Mouse (Mus musculus) intestine, embryonic 14.5 days (tissue): ENCODE data around the gene Ralgapa2. TPM values are rescaled to one million over a fixed set of nuclear protein-coding genes. Genes with fewer than 3 reads are reported as not detected.

ENCODE experiments used
- ATAC-seq: fragments of 200-750 bp; cut with Nextera tagmentation; replicated peaks from 2 replicates; pipeline ENCODE4 v1.8.0; 2017; ENCODE audit warnings: low read depth, moderate number of reproducible peaks, moderate TSS enrichment, moderate library complexity; ENCODE audit not compliant: low FRiP score, low TSS enrichment
- DNase-seq: peaks from one replicate; pipeline ENCODE4 v3.0.0-alpha.2; 2018; ENCODE audit warnings: low spot score
- H3K27ac ChIP-seq: fragments of 300-500 bp; sonication (generic); 2 replicates; pipeline ENCODE4 v1.5.1; 2014; ENCODE audit warnings: low read depth, mild to moderate bottlenecking, control low read depth
- H3K27me3 ChIP-seq: fragments of 300-500 bp; sonication (generic); replicated peaks from 2 replicates; pipeline ENCODE4 v1.6.1; 2014; ENCODE audit warnings: low read length, control low read depth; ENCODE audit not compliant: control insufficient read depth, insufficient read depth
- H3K36me3 ChIP-seq: fragments of 300-500 bp; sonication (generic); 2 replicates; pipeline ENCODE4 v1.6.1; 2014; ENCODE audit warnings: low read length, control low read depth; ENCODE audit not compliant: control insufficient read depth, insufficient read depth
- H3K4me1 ChIP-seq: fragments of 300-500 bp; sonication (generic); replicated peaks from 2 replicates; pipeline ENCODE4 v1.6.1; 2014; ENCODE audit warnings: low read length, control low read depth, mixed read lengths; ENCODE audit not compliant: control insufficient read depth, insufficient read depth
- H3K4me2 ChIP-seq: fragments of 300-500 bp; sonication (generic); 2 replicates; pipeline ENCODE4 v1.6.1; 2014; ENCODE audit warnings: low read length
- H3K4me3 ChIP-seq: fragments of 300-500 bp; sonication (generic); 2 replicates; pipeline ENCODE4 v1.5.1; 2014; ENCODE audit warnings: low read depth, low read length, control low read depth, mixed read lengths
- H3K9ac ChIP-seq: fragments of 300-500 bp; sonication (generic); 2 replicates; pipeline ENCODE4 v1.6.1; 2014; ENCODE audit warnings: mild to moderate bottlenecking, low read length
- H3K9me3 ChIP-seq: fragments of 300-500 bp; sonication (generic); 2 replicates; pipeline ENCODE4 v1.6.1; 2016; ENCODE audit warnings: low read length, control low read depth; ENCODE audit not compliant: control insufficient read depth
- WGBS: fragments of 180-500 bp; shearing (Covaris S2); extraction: QIAGEN DNeasy Blood & Tissue Kit; methylation state at CpG from one replicate; pipeline ENCODE4 v1.1.7; 2014; 5-methylcytosine and 5-hydroxymethylcytosine counted together
- polyA plus RNA-seq: library from polyadenylated mRNA; unstranded; fragments of >200 nt; fragmentation: Nextera tagmentation; extraction: Ambion mirVana; gene quantifications from 2 replicates; pipeline ENCODE4 v1.2.1, GENCODE M21; 2014

Gene Ralgapa2
- polyA plus RNA-seq, 1 experiment from 2014 or later = 13.1 TPM

- no peak for ATAC-seq
- Histone ChIP-seq H3K27me3 (no peaks in the 10 kb centered on the region), H3K9me3 (no peaks in the 10 kb centered on the region; the same call in 1 of the 2 replicates), H3K4me2 (no peak overlapping the region), H3K27ac (no peak overlapping the region), H3K4me1 (no peaks in the 10 kb centered on the region), H3K4me3 (no peak overlapping the region), H3K36me3 (peaks cover under 1% of the 10 kb centered on the region; the same call in 1 of the 2 replicates), H3K9ac (no peak overlapping the region)
- WGBS = 87% methylated on average over 2 of the region's 2 CpGs
- no peak for DNase-seq
Measured at GRCm38 (mm10) chr2:146387211-146387610, 124.9 kb downstream of the Ralgapa2 start.

- no peak overlapping the region for H3K4me2 ChIP-seq
- no peaks in the 10 kb centered on the region for H3K27me3 ChIP-seq
- no peak overlapping the region for H3K27ac ChIP-seq
- no peak overlapping the region for H3K4me3 ChIP-seq
- no peaks in the 10 kb centered on the region; the same call in 1 of the 2 replicates for H3K36me3 ChIP-seq
- H3K9ac ChIP-seq = no peak overlapping the region
- DNase-seq (no peak), ATAC-seq (no peak)
- H3K9me3 ChIP-seq = no peaks in the 10 kb centered on the region
- H3K4me1 ChIP-seq = no peaks in the 10 kb centered on the region
- 32% methylated on average over 1 of the region's 1 CpGs for WGBS
Measured at GRCm38 (mm10) chr2:146384582-146384981, 127.6 kb downstream of the Ralgapa2 start.

- no peaks in the 10 kb centered on the region for H3K4me1 ChIP-seq
- no peak overlapping the region for H3K4me2 ChIP-seq
- no peak overlapping the region for H3K4me3 ChIP-seq
- DNase-seq (no peak), ATAC-seq (no peak)
- no peaks in the 10 kb centered on the region for H3K27me3 ChIP-seq
- no peaks in the 10 kb centered on the region for H3K9me3 ChIP-seq
- no peak overlapping the region for H3K9ac ChIP-seq
- H3K36me3 ChIP-seq = no peaks in the 10 kb centered on the region
- no peak overlapping the region for H3K27ac ChIP-seq
- WGBS = 46% methylated on average over 5 of the region's 5 CpGs
Measured at GRCm38 (mm10) chr2:146376293-146376692, 135.9 kb downstream of the Ralgapa2 start.

- no peak for ATAC-seq
- no peak overlapping the region for H3K4me3 ChIP-seq
- peaks cover 7% of the 10 kb centered on the region; the same call in 1 of the 2 replicates for H3K4me1 ChIP-seq
- no peak overlapping the region for H3K9ac ChIP-seq
- no peak for DNase-seq
- no peaks in the 10 kb centered on the region for H3K27me3 ChIP-seq
- H3K4me2 ChIP-seq = no peak overlapping the region
- 37% methylated on average over 12 of the region's 12 CpGs for WGBS
- H3K36me3 ChIP-seq = no peaks in the 10 kb centered on the region
- H3K27ac ChIP-seq = no peak overlapping the region
- no peaks in the 10 kb centered on the region for H3K9me3 ChIP-seq
Measured at GRCm38 (mm10) chr2:146366098-146366497, 146.0 kb downstream of the Ralgapa2 start.

GRCm38 (mm10) chr2:146365368-146365983 lies 146.7 kb downstream of the Ralgapa2 start:
- Histone ChIP-seq H3K4me3 (no peak overlapping the region), H3K9me3 (no peaks in the 10 kb centered on the region), H3K27ac (no peak overlapping the region), H3K4me1 (peaks cover 7% of the 10 kb centered on the region; the same call in 1 of the 2 replicates), H3K36me3 (no peaks in the 10 kb centered on the region), H3K27me3 (no peaks in the 10 kb centered on the region), H3K4me2 (no peak overlapping the region), H3K9ac (no peak overlapping the region)
- 26% methylated on average over 11 of the region's 11 CpGs for WGBS
- DNase-seq = no peak
- ATAC-seq = peak; percentile 32; the same call in 1 of the 2 replicates

- Histone ChIP-seq H3K36me3 (no peaks in the 10 kb centered on the region), H3K4me2 (no peak overlapping the region), H3K9ac (no peak overlapping the region), H3K4me3 (no peak overlapping the region), H3K9me3 (no peaks in the 10 kb centered on the region), H3K4me1 (peaks cover 7% of the 10 kb centered on the region; the same call in 1 of the 2 replicates), H3K27ac (no peak overlapping the region), H3K27me3 (no peaks in the 10 kb centered on the region)
- DNase-seq (no peak), ATAC-seq (no peak)
- 92% methylated on average over 2 of the region's 2 CpGs for WGBS
Measured at GRCm38 (mm10) chr2:146363483-146363882, 148.7 kb downstream of the Ralgapa2 start.

GRCm38 (mm10) chr2:146362932-146363331 lies 149.2 kb downstream of the Ralgapa2 start:
- ATAC-seq (no peak), DNase-seq (no peak)
- no peaks in the 10 kb centered on the region for H3K36me3 ChIP-seq
- H3K4me3 ChIP-seq = no peak overlapping the region
- H3K9ac ChIP-seq = no peak overlapping the region
- no peak overlapping the region for H3K4me2 ChIP-seq
- H3K9me3 ChIP-seq = no peaks in the 10 kb centered on the region
- H3K4me1 ChIP-seq = peaks cover 7% of the 10 kb centered on the region; the same call in 1 of the 2 replicates
- H3K27me3 ChIP-seq = no peaks in the 10 kb centered on the region
- H3K27ac ChIP-seq = no peak overlapping the region
- WGBS = 61% methylated on average over 1 of the region's 1 CpGs

GRCm38 (mm10) chr2:146361969-146362368 lies 150.2 kb downstream of the Ralgapa2 start:
- Histone ChIP-seq H3K36me3 (no peaks in the 10 kb centered on the region), H3K4me1 (peaks cover 7% of the 10 kb centered on the region; the same call in 1 of the 2 replicates), H3K27me3 (no peaks in the 10 kb centered on the region), H3K4me3 (no peak overlapping the region), H3K9ac (no peak overlapping the region), H3K9me3 (no peaks in the 10 kb centered on the region), H3K4me2 (no peak overlapping the region), H3K27ac (no peak overlapping the region)
- WGBS = 74% methylated on average over 4 of the region's 4 CpGs
- DNase-seq (no peak), ATAC-seq (no peak)

- H3K4me2 ChIP-seq = no peak overlapping the region
- 86% methylated on average over 3 of the region's 3 CpGs for WGBS
- no peaks in the 10 kb centered on the region for H3K9me3 ChIP-seq
- peaks cover 7% of the 10 kb centered on the region; the same call in 1 of the 2 replicates for H3K4me1 ChIP-seq
- DNase-seq (no peak), ATAC-seq (no peak)
- no peaks in the 10 kb centered on the region for H3K36me3 ChIP-seq
- H3K4me3 ChIP-seq = no peak overlapping the region
- no peak overlapping the region for H3K9ac ChIP-seq
- H3K27ac ChIP-seq = no peak overlapping the region
- H3K27me3 ChIP-seq = no peaks in the 10 kb centered on the region
Measured at GRCm38 (mm10) chr2:146361076-146361475, 151.1 kb downstream of the Ralgapa2 start.
